Mouse (Mus musculus) heart, adult 18-20 months (tissue): Measurements from ENCODE around the gene Cyp46a1. TPM values are rescaled to one million over a fixed set of nuclear protein-coding genes. Genes with fewer than 3 reads are reported as not detected.

Source experiments
- DNase-seq, 2 experiments: peaks; one replicate each; pipeline ENCODE4 v3.0.0; 2021 to 2022; ENCODE audit warnings: mixed read lengths in 1 of 2
- total RNA-seq, 2 experiments: library from RNA; stranded (reverse); gene quantifications; 2 replicates each; pipeline ENCODE4 v1.2.3; 2021

The Cyp46a1 gene
- total RNA-seq, 2 experiments from 2014 or later = 0.45 to 0.95 TPM

DNA sequence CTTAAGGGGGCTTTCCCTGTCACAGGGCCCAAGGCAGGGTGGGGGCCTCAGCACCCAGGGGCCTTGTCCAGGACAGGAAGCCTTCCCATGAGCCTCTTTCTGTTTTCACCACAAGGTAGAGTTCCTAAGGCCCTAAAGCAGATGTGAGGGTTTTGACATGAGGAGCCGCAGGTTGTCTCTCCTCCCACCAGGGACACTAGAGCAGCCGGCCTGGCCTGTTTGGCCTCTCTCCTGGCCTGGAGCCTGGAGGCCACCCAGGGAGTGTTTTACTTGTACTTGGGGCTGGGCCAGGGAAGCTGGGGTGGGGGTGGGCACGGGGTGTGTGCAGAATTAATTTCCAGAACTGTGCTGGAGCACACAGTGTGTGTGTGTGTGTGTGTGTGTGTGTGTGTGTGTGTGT, 31.2 kb downstream of the Cyp46a1 start:
- DNase-seq = peak; percentile 76 to 82

GRCm38 (mm10) chr12:108365868-108366267, 31.7 kb downstream of the Cyp46a1 start:
- no peak for DNase-seq

DNA sequence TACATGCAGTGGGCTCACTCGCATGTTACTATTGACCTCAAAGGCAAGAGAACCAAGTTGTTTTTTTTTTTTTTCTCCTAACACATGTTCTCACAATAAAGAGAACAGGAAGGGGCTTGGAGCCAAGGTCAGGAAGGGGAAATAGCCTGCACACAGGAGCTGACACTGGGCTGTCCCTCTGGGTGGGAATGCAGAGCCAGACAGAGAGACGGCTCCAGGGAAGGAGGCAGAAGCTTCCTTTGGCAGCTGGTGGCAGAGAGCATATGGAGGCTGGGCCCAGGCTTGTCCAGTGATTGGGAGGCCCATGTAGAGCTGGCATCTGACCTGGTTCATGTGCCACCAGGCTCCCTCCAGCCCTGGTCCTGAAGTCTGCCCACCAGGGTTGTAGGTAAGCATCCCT, 33.7 kb downstream of the Cyp46a1 start:
- DNase-seq = peak; percentile 41 to 75

DNA sequence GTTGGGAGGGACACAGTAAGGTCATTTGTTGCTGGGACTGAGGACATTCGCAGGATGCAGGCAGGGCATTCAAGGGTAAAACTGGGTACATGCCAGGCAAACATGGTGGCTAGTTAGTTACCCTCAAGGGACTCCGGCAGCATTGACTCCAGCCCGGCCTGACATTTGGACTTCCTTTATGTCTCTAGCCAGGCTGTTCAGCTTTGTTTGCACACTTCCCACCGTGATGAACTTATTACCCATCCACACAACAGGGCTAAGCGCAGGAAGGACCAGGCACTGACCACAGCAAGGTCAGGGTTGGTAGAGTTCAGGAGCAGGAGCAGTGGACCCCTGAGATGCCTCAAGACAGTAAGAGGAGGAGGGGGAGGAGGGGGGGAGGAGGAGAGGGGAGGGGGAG, 34.7 kb downstream of the Cyp46a1 start:
- no peak for DNase-seq

DNA sequence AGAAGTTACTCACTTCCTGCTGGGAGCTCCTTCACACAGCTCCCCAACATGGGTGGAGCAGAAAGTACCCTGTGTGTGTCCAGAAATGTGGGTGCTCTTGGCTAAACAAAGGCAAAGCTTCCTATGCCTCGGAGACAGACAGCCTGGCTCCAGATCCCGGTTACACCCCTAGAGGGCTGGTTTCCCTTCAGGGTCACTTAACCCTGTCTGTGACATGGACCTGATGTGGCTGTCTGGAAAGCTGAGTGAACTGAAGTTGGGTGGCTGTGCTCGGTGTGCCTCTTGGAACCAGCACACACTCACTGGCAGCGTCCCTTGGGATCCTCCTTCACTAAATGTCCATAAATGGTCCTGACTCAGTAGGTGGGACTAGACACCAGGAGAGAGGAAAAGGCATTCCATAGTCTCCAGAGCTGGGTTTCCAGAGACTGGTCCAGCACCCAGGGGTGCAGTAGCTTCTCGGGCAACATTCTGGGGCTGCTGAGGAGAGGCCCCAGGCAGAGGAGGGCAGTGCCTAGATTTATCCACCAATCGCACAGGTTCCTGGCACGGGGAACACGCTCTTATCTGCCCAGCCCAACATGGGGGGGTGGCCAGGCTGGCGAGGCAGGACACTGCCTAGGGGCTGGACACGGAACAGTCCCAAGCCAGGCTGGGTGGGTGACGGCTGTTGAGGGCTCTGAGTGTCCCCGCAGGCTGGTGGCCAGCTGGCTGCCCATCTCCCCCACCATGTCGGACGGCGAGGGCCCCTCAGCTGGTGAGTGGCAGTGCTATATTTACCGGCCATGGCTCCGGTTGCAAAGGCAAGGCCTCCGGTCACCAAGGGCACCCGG, 36.6 kb downstream of the Cyp46a1 start, which contains the start of gene Eml1:
Gene Eml1 (plus strand): TSS at position 362 of the 833 bp plus-strand sequence.
- peak; percentile 77 to 83 for DNase-seq

GRCm38 (mm10) chr12:108371429-108371765, 37.2 kb downstream of the Cyp46a1 start:
- peak in 1 of 2 experiments; percentile 52 for DNase-seq

GRCm38 (mm10) chr12:108372241-108372640, 38.1 kb downstream of the Cyp46a1 start:
- peak; percentile 63 to 83 for DNase-seq

- no peak for DNase-seq
Measured at GRCm38 (mm10) chr12:108373611-108374010, 39.4 kb downstream of the Cyp46a1 start.

GRCm38 (mm10) chr12:108374689-108375088, 40.5 kb downstream of the Cyp46a1 start:
- no peak for DNase-seq

DNA sequence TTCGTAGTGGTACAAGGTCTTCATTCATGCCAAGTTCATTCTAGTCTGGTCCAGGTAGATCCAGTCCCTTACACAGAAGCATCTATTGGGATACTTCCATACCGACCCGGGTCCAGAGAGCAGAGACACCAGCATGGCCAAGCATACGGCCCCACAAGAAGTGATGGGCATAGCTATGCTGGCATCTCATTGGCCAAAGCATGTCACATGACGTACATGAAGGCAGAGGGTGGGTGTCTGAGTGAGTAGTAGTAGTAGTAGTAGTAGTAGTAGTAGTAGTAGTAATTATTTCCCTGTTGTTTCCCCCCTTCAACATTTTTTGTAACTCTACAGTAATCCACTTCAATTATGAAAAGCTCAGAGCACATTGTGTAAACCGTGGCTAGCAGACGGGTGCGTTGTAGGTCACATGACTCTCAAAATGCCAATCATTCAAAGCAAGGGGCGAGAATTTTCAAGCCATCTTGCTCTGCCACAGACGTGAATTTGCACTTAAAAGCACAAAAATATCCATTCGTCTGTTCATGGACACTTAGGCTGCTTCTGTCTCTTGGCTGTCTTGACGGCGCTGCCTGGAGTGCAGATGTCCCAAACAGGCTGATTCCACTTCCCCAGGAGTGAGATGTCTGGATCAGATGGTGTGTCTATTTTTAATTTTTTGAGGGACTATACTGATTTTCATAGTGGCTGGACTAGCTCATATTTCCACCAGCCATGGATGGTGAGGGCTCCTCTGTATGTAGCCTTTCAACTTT, 44.4 kb downstream of the Cyp46a1 start:
- DNase-seq = no peak

GRCm38 (mm10) chr12:108386476-108387232, 52.5 kb downstream of the Cyp46a1 start:
- peak; percentile 77 to 85 for DNase-seq

GRCm38 (mm10) chr12:108389718-108390117, 55.5 kb downstream of the Cyp46a1 start:
- DNase-seq = no peak

- peak; percentile 58 to 71 for DNase-seq
Measured at GRCm38 (mm10) chr12:108392254-108393044, 58.3 kb downstream of the Cyp46a1 start.

DNA sequence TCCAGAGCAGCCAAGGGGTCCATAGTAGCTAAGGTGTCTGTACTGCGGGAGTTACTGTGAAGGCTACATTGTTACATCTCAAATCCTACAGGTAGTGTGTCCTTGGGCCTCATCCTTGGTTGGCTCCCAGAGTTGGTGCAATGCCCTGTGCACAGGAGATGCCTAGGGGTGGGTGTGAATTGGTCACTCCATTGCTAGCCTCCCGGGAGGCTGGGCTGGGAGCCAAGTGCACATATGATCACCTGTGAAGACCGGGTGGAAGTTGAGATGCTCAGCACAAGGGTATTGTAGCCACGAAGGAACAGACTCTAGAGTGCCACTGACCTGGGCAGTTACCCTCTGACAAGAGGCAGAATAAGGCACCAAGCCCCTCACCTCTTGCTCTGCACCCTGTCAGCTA, 58.9 kb downstream of the Cyp46a1 start:
- DNase-seq = peak in 1 of 2 experiments; percentile 24

DNA sequence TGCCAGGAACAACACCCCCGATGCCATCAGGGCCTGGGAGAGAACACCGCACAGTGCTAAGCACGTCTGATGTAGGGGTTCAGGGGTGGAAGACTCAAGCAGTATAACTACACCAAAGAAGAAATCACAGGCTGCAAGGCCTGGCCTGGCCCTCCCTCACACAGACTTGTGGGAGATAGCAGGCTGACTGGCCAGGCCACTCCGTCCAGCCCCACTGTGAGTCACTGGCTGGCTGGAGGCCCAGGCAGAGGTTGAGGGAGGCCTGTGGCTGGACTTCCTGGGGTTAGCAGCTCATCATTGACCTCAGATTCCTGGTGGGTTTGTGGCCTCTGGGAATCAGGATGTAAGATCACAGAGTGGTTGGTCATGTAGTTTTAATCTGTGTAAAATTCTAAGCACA, 59.5 kb downstream of the Cyp46a1 start:
- peak; percentile 95 to 96 for DNase-seq

GRCm38 (mm10) chr12:108394534-108395284, 60.5 kb downstream of the Cyp46a1 start:
- no peak for DNase-seq

- no peak for DNase-seq
Measured at GRCm38 (mm10) chr12:108395285-108395660, 61.1 kb downstream of the Cyp46a1 start.

DNA sequence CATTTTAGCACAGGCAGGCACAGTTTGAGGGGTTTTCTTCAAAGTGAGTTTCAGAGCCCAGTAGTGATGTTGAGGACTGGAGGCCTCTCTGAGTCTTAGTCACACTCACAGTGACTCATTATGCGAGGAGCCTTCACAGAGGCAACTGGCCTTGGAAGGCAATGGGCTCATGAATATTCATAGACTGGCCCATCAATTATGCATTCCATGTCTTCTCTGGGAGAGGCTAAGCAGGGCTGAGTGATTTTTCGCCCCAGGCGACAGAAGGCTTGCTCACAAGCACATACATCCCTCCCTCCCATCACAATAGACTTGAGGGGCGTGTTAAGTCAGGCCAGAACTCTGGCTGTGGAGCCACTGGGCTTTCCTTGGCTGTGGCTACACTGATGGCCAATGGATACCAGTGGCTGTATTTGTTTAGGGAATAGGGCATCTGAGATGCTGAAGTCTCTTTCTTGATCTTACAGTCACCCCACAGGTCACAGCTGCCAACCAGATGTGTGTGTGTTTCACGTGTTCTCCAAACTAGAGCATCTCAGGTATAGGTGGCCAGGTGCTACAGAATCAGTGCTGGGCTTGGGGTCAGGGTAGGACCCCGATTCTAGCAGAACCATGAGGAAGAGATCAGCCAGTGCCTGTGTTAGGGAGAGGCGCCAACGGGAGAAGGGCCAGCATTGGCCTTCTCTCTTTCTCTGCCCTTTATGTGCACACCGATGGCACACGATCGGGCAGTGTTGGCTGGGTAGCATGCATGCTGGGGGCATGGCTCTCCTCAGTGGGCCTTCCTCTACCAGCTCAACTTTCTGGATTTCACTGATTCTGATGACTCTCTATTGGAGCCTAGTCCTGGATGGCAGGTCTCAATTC, 62.1 kb downstream of the Cyp46a1 start:
- no peak for DNase-seq

DNA sequence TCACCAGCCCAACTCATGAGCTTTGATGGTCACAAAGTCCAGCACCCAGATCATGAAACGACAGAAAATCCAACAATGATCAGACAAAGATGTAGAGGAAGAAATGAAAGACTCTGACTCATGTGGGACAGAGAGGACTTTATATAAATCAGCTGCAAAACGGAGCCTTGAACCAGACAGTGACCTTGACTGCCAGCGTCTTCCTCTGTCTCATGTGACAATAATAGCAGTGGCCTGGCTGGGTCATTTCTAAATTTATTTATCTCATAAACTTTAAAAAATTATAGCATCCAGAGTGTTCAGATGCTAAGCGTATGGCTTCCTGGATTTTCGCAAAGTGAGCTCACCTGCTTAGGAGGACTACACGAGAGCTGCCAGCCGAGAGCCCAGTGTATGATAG, 64.5 kb downstream of the Cyp46a1 start:
- no peak for DNase-seq

DNA sequence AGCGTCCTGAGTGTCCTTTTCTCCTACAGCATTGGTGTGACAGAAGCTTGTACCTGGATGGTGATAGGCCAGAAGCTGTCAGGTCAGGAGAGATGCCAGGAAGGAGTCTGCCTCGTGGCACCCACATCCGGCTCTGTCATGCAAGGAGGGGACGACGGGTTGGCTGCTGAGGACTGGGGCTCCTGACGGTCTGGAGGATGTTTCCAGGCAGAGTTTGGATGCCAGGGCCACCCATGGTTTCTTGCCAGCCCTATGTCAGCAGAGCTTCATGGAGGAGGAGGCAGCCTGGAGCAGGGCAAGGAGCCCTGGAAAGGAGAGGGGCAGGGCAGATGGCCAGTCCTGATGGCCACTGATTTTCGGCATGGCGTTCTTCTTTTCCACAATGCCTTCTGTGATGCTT, 65.0 kb downstream of the Cyp46a1 start:
- no peak for DNase-seq
